Mouse (Mus musculus) kidney, adult 2 months (tissue): Measurements from ENCODE around the gene Sertad4.

Experiments
- CTCF ChIP-seq: fragments of 200-500 bp; conservative IDR thresholded peaks from 2 replicates; pipeline ENCODE4 v1.5.1; 2011; ENCODE audit warnings: low read depth, mild to moderate bottlenecking, control low read depth, low read length, moderate library complexity, mixed read lengths; ENCODE audit not compliant: insufficient read depth, insufficient read length
- POLR2A ChIP-seq: fragments of 200-500 bp; IDR thresholded peaks from one replicate; pipeline ENCODE4 v1.6.1; 2011; ENCODE audit warnings: low read depth, low read length, control low read depth

- TF ChIP-seq POLR2A = no peak
- TF ChIP-seq CTCF = no peak
Measured at GRCm38 (mm10) chr1:192822309-192822651, 33.3 kb downstream of the Sertad4 start.
